Mouse (Mus musculus): Measurements from ENCODE around the gene Dact2. TPM values are rescaled to one million over a fixed set of nuclear protein-coding genes. Genes with fewer than 3 reads are reported as not detected.
A peak's percentile ranks its signal among the peaks of the same experiment; 100 is the strongest.

Dact2 gene
- polyA plus RNA-seq, 1 experiment: 8.3 TPM

GRCm38 (mm10) chr17:14212796-14213195 lies 8.7 kb upstream of the Dact2 start:
- Histone ChIP-seq H3K27me3 (ENCODE audit: control insufficient read depth, insufficient read depth, low read length) (no peaks in the 10 kb centered on the region), H3K27ac (ENCODE audit: control insufficient read depth, insufficient read depth, low read depth, low read length) (no peak overlapping the region), H3K4me1 (ENCODE audit: control insufficient read depth, insufficient read depth, low read length) (no peaks in the 10 kb centered on the region), H3K36me3 (ENCODE audit: control insufficient read depth, insufficient read depth, low read length) (no peaks in the 10 kb centered on the region), H3K4me3 (ENCODE audit: control insufficient read depth, low read depth, low read length) (no peak overlapping the region)
- no peak for TF ChIP-seq POLR2A (IDR thresholded peaks at IDR 0.05; ENCODE audit: control insufficient read depth, low read depth, low read length)
- TF ChIP-seq CTCF (IDR thresholded peaks at IDR 0.05; ENCODE audit: control insufficient read depth, insufficient read depth, insufficient replicate concordance, low read depth, low read length): no peak

- Histone ChIP-seq H3K4me3 (ENCODE audit: control insufficient read depth, low read depth, low read length) (no peak overlapping the region), H3K27ac (ENCODE audit: control insufficient read depth, insufficient read depth, low read depth, low read length) (no peak overlapping the region), H3K27me3 (ENCODE audit: control insufficient read depth, insufficient read depth, low read length) (no peaks in the 10 kb centered on the region), H3K4me1 (ENCODE audit: control insufficient read depth, insufficient read depth, low read length) (peaks cover 18% of the 10 kb centered on the region), H3K36me3 (ENCODE audit: control insufficient read depth, insufficient read depth, low read length) (no peaks in the 10 kb centered on the region)
- TF ChIP-seq POLR2A (IDR thresholded peaks at IDR 0.05; ENCODE audit: control insufficient read depth, low read depth, low read length): no peak
- no peak for TF ChIP-seq CTCF (IDR thresholded peaks at IDR 0.05; ENCODE audit: control insufficient read depth, insufficient read depth, insufficient replicate concordance, low read depth, low read length)
Measured at GRCm38 (mm10) chr17:14207093-14207561, 3.0 kb upstream of the Dact2 start.

GRCm38 (mm10) chr17:14206062-14206461 lies 2.0 kb upstream of the Dact2 start:
- Histone ChIP-seq H3K36me3 (ENCODE audit: control insufficient read depth, insufficient read depth, low read length) (no peaks in the 10 kb centered on the region), H3K27me3 (ENCODE audit: control insufficient read depth, insufficient read depth, low read length) (no peaks in the 10 kb centered on the region), H3K27ac (ENCODE audit: control insufficient read depth, insufficient read depth, low read depth, low read length) (no peak overlapping the region), H3K4me3 (ENCODE audit: control insufficient read depth, low read depth, low read length) (no peak overlapping the region), H3K4me1 (ENCODE audit: control insufficient read depth, insufficient read depth, low read length) (peaks cover 22% of the 10 kb centered on the region)
- TF ChIP-seq POLR2A (IDR thresholded peaks at IDR 0.05; ENCODE audit: control insufficient read depth, low read depth, low read length): no peak
- peak; percentile 97 for TF ChIP-seq CTCF (IDR thresholded peaks at IDR 0.05; ENCODE audit: control insufficient read depth, insufficient read depth, insufficient replicate concordance, low read depth, low read length)

GRCm38 (mm10) chr17:14205236-14205635 lies 1.1 kb upstream of the Dact2 start:
- Histone ChIP-seq H3K27me3 (ENCODE audit: control insufficient read depth, insufficient read depth, low read length) (no peaks in the 10 kb centered on the region), H3K36me3 (ENCODE audit: control insufficient read depth, insufficient read depth, low read length) (no peaks in the 10 kb centered on the region), H3K27ac (ENCODE audit: control insufficient read depth, insufficient read depth, low read depth, low read length) (no peak overlapping the region), H3K4me3 (ENCODE audit: control insufficient read depth, low read depth, low read length) (peak overlapping the region; percentile 39; the same call in 1 of the 2 replicates), H3K4me1 (ENCODE audit: control insufficient read depth, insufficient read depth, low read length) (peaks cover 24% of the 10 kb centered on the region)
- TF ChIP-seq POLR2A (IDR thresholded peaks at IDR 0.05; ENCODE audit: control insufficient read depth, low read depth, low read length) (no peak), CTCF (IDR thresholded peaks at IDR 0.05; ENCODE audit: control insufficient read depth, insufficient read depth, insufficient replicate concordance, low read depth, low read length) (no peak)

- no peaks in the 10 kb centered on the region for H3K36me3 ChIP-seq (ENCODE audit: control insufficient read depth, insufficient read depth, low read length)
- peaks cover 28% of the 10 kb centered on the region for H3K4me1 ChIP-seq (ENCODE audit: control insufficient read depth, insufficient read depth, low read length)
- no peak for TF ChIP-seq CTCF (IDR thresholded peaks at IDR 0.05; ENCODE audit: control insufficient read depth, insufficient read depth, insufficient replicate concordance, low read depth, low read length)
- peak; percentile 51 for TF ChIP-seq POLR2A (IDR thresholded peaks at IDR 0.05; ENCODE audit: control insufficient read depth, low read depth, low read length)
- H3K27me3 ChIP-seq (ENCODE audit: control insufficient read depth, insufficient read depth, low read length): no peaks in the 10 kb centered on the region
- peak overlapping the region; percentile 65 for H3K27ac ChIP-seq (ENCODE audit: control insufficient read depth, insufficient read depth, low read depth, low read length)
- H3K4me3 ChIP-seq (ENCODE audit: control insufficient read depth, low read depth, low read length): peak overlapping the region; percentile 89
Measured at GRCm38 (mm10) chr17:14203121-14203941, 773 bp downstream of the Dact2 start.

GRCm38 (mm10) chr17:14202291-14203030 lies 1.6 kb downstream of the Dact2 start:
- H3K4me3 ChIP-seq (ENCODE audit: control insufficient read depth, low read depth, low read length): peak overlapping the region; percentile 89; the same call in 1 of the 2 replicates
- H3K27ac ChIP-seq (ENCODE audit: control insufficient read depth, insufficient read depth, low read depth, low read length): peak overlapping the region; percentile 5; the same call in 1 of the 2 replicates
- TF ChIP-seq POLR2A (IDR thresholded peaks at IDR 0.05; ENCODE audit: control insufficient read depth, low read depth, low read length) (no peak), CTCF (IDR thresholded peaks at IDR 0.05; ENCODE audit: control insufficient read depth, insufficient read depth, insufficient replicate concordance, low read depth, low read length) (no peak)
- H3K4me1 ChIP-seq (ENCODE audit: control insufficient read depth, insufficient read depth, low read length): peaks cover 28% of the 10 kb centered on the region
- H3K36me3 ChIP-seq (ENCODE audit: control insufficient read depth, insufficient read depth, low read length): no peaks in the 10 kb centered on the region
- no peaks in the 10 kb centered on the region for H3K27me3 ChIP-seq (ENCODE audit: control insufficient read depth, insufficient read depth, low read length)

GRCm38 (mm10) chr17:14201281-14201787 lies 2.8 kb downstream of the Dact2 start:
- Histone ChIP-seq H3K4me1 (ENCODE audit: control insufficient read depth, insufficient read depth, low read length) (peaks cover 28% of the 10 kb centered on the region), H3K27me3 (ENCODE audit: control insufficient read depth, insufficient read depth, low read length) (no peaks in the 10 kb centered on the region), H3K4me3 (ENCODE audit: control insufficient read depth, low read depth, low read length) (no peak overlapping the region), H3K27ac (ENCODE audit: control insufficient read depth, insufficient read depth, low read depth, low read length) (no peak overlapping the region), H3K36me3 (ENCODE audit: control insufficient read depth, insufficient read depth, low read length) (no peaks in the 10 kb centered on the region)
- TF ChIP-seq CTCF (IDR thresholded peaks at IDR 0.05; ENCODE audit: control insufficient read depth, insufficient read depth, insufficient replicate concordance, low read depth, low read length) (no peak), POLR2A (IDR thresholded peaks at IDR 0.05; ENCODE audit: control insufficient read depth, low read depth, low read length) (no peak)
